Mouse (Mus musculus): ENCODE measurements at regions not wholly inside any gene's neighbourhood (a gene's known extent, or its start where the extent isn't known, plus 50 kb on each side); places are given as distances from the start of the nearest gene placed in this dataset.
"Not testable (repeated sequence)": the region's sequence is repeated elsewhere in the genome, so short reads cannot be mapped to it uniquely, and the experiment has no call there.

DNA sequence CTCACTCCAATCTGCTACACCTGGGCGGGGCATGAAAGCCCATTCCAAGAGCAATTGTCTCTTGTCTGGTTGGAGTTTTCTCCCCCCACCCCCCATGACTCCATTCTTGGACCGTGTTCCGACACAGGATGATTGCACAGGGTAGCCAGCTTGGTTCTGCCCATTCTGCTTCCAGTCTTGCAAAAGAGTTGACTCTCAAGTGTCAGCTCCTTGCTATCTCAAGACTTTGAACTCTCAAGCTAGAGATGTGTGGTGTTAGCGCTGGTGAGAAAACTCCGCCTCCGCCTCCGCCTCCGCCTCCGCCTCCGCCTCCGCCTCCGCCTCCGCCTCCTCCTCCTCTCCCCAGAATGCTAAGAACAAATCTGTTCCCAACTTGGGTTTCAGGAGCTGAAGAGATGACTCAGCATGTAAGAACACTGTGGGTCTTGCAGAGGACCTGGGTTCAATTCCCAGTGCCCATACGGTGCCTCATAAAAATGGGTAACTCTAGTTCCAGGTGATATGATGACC, 135.1 kb downstream of the Bcat1 start:
- DNase-seq (ENCODE audit: low read depth): no peak

DNA sequence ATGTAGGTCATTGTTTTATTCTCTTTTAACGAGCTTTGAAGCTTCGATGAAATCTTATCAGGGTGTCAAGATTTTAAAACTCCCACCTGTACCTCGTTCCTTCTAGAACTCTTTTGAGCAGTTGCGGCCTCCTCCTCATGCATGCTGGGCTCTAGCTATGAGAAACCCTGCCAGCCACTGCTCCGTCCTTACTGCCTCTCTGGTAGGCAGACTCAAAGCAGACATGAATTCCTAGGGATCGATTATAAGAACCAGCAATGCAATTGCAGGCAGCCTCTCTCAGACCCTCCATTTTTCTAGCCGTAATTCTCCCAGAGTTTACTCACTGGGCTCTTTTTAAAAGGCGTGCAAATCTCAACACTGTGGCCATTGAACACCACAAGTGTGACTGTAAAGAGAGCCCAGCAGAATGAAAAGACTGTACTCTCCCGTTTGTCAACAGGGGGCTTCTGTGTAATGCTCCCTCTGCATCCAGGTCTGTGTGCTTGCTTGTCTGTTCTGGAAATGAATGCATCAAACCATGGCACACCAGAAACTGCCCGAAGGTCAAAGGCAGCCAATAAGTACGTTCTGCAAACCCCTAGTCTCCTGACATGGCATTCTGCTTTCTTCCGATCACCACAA, 137.3 kb downstream of the Bcat1 start:
- no peak for DNase-seq (ENCODE audit: low read depth)

DNA sequence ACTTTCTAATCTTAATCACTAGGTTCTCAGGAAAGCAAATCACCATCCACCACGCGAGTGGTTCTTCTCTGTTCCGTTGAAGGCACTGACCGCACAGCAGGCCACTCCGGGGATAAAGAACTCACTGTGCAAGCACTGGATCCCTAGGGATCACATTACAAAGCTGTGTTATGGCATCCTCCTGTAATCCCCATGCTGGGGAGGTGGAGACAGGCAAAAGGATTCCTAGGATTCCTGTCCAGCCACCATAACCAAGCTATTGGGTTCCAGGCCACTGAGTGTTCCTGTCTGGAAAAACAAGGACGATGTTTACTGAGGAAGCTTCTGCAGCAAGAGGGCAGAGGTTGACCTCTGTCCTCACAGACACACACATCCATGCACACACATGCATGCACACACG, 138.8 kb downstream of the Bcat1 start:
- DNase-seq (ENCODE audit: low read depth): no peak

DNA sequence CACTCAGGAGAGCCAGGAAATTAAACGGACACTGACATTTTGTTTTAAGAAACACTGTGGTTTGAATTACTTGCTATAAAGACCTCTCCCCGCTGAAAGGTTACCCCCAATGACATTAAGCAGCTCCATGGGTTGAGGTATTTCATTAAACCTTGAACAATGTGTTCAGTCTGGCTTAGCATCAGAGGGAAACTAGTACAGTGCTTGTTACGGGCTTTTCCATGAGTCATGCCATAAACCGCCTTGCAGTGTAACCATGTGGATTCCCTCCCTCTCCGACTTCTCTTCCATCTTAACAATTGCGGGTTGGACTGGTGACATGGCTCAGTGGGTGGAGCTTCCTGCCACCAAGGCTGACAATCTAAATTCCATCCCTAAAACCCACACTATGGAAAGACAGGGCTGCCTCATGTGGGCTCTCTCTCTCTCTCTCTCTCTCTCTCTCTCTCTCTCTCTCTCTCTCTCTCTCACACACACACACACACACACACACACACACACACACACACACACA, 142.2 kb downstream of the Bcat1 start:
- no peak for DNase-seq (ENCODE audit: low read depth)

DNA sequence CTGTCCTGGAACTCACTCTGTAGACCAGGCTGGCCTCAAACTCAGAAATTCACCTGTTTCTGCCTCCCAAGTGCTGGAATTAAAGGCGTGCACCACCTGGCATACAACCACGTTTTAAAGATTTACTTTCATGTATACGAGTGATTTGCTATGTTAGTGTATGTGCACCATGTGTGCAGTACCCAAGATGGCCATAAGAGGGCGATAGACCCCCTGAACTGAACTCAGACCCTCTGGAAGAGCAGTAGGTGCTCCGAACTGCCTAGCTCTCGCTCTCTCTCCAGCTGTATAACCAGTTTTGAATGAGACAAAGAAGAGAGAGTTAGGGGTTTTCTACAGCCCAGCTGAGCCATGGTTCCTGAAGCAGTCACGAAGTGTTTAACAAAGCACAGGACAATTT, 143.6 kb downstream of the Bcat1 start:
- no peak for DNase-seq (ENCODE audit: low read depth)

DNA sequence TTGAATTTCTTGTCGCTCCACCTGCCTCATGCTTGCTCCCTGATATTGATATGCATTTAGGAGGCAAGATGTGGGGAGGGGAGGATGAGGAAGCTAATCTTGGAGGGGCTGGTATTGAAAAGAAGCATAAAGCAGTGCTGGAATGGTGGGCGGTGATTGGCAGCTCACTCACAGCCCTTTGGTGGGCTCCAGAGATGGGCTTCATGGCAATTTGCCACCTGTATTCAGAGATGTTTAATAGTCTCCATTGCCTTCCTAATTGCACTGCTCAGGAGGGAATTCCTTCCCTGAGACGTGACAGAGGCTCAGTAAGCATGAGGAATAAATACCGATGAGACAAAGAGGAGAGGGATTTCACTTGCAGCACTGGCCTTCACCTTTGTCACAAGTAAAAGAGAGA, 146.0 kb downstream of the Bcat1 start:
- no peak for DNase-seq (ENCODE audit: low read depth)

DNA sequence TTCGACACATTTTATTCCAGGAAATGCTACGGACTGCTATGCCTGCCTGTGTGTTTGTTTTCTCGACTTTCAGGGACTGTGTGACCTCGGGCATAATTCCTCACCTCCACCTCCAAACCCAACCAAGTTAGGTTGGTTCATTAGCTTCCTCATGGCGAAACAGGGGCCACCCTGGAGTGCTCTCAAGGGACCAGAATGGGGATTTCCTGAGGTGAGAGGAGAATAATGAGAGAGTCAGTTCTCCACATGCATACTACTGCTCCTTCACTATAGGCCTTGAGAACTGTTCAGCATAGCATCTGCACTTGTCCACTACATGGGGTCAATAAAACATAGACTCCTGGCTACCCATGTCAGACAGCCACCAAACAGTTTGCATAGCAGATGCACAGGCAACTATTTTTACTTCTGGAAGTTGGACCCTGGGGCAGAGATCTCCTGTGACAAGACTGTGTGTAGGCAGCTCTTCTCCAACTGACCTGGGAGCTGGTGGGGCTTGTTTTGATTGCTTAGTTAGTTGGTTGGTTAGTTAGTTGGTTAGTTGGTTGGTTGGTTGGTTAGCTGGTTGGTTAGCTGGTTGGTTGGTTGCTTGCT, 146.6 kb downstream of the Bcat1 start:
- DNase-seq (ENCODE audit: low read depth): no peak

DNA sequence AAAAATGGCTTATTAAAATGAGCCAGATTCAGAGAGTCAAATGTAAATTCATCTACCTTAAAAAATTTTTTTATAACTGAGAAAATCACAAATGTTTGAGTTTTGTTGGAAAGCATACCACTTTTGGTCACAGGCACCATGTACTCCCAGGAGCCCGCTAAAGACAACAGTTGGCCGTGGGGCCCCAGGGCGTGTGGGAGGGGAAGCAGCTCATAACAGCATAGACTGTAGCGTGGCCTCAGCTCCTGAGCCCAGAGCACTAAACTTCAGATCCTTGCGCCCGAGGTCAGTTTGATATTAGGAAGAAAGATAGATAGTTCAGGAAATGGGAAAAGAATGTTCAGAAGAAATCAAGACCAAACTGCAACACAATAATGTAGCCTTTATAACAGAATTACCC, 145.8 kb upstream of the Sox5 start:
- DNase-seq (ENCODE audit: low read depth): no peak

DNA sequence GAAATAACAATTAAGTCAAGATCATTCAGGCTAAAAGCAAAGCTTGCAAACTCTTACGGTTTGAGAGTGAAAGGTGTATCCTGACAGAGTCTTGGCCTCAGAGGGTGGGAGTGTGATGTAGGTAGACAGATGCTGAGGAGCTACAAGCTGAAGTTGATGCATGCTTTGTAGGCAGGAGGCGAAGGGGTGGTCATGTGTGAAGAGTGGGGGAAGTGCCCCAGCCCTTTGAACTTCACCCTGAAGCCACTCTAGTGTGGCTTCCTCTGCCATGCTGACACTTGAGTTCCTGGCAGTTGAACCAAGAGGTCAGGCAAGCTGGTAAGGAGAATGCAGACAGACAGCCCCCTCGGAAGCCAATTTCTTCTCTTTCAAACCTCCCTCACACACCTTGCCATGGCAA, 141.0 kb upstream of the Sox5 start:
- no peak for DNase-seq (ENCODE audit: low read depth)

DNA sequence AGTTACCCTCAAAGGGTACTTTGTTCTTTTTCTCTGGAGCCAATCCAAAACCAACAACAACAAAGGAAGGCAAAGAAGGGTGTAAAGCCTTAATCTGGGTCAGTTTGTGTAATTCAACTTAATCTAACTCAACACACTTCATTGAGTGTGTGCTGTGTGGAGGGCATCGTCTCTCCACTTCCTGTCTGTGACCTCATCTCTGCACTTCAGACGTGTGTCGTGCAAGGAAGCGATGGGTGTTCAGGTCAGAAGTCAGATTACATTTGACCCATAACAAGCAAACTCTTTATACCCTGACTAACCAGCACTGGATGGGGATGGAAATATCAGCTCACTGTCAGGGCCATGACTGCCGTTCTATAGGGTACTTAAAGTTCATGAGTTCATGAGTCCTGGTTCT, 138.0 kb upstream of the Sox5 start:
- DNase-seq (ENCODE audit: low read depth): no peak

DNA sequence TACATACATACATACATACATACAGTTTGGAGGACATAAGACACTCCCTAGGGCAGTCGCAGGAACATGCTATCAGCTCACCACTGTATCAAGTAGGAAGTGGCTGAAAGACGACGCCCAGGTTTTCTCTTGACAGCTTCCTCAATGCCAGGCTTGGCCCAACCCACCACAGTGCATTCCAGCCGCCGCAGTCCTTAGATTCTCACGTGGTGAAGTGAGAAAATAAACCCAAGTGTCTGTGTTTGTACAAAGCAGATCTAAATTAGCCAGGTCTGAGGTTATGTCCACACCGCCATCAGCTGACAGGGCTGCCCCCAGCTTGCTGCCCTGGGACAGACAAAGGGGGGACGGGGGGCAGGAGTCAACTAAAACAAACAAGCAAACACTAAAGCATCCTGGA, 135.4 kb upstream of the Sox5 start:
- no peak for DNase-seq (ENCODE audit: low read depth)

DNA sequence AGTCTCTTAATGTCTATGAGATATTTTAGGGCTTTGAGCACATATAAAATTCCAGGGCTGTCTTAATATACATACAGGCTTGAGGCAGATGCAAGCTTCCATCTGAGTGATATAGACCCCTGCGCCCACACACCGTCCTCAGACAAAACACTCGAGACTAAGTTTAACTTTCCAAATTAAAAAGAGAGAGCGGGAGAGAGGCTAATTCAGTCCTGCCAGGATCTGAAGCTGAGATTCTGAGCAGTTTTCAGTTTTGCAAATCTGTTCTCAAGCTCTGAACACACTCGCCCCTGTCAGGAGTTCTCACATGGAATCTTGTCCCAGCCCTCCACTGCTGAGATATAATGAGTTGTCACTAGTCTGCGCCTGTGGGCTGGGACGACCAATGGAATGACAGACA, 130.0 kb upstream of the Sox5 start:
- DNase-seq (ENCODE audit: low read depth): no peak

DNA sequence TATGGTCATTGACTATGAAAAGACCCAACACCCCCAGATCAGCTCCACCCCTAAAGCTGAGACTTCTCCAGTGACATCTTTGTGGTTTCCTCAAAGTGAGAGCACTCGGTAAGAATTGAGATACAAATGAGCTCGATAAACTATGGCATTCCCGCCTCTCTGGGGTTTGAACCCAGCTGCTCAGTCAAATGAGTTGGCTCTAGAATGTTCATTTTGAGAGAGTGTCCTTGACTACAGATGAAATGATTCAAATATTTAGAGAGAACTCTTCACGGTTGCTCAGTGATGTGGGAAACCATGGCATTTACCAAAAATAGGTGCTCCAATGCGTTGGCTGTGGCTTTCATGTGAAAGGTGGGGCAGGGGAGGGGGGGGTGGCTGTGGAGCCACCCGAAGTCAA, 128.6 kb upstream of the Sox5 start:
- no peak for DNase-seq (ENCODE audit: low read depth)

DNA sequence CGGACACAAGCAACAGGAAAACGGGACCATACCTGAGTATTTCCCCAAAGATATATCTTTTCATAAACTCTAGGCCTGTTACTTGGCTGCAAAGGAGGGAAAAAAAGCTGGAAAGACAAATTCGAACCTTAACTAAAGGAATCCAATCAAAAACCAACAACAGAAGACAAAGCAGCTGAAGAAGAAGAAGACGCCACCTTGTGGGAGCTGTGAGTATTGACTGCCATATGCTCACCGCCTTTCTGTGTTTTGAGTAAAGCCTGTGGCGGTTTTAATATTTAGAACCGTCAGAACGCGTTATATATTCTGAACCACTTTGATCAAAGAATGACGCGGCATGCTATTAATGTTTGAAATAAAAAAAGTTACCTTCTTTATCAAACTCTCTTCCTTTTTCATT, 126.9 kb upstream of the Sox5 start:
- DNase-seq (ENCODE audit: low read depth): no peak

DNA sequence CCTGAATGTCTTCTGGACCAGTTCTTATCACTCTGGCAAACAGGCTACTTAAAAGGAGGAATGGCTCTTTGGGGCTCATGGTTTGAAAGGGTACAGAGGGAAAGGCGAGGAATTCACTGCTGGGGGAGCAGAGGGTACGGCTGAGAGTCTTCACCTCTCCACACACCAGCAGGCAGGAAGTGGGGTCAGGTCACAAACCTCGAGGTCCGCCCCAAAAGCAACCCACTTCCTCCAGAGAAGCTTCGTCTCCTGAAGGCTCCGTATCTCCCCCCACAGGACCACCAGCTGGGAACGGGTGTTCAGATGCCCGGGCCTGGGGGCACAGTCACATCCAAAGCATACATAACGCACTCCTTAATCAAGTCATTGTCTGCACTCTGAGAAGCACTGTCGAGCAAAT, 121.4 kb upstream of the Sox5 start:
- DNase-seq (ENCODE audit: low read depth): no peak

DNA sequence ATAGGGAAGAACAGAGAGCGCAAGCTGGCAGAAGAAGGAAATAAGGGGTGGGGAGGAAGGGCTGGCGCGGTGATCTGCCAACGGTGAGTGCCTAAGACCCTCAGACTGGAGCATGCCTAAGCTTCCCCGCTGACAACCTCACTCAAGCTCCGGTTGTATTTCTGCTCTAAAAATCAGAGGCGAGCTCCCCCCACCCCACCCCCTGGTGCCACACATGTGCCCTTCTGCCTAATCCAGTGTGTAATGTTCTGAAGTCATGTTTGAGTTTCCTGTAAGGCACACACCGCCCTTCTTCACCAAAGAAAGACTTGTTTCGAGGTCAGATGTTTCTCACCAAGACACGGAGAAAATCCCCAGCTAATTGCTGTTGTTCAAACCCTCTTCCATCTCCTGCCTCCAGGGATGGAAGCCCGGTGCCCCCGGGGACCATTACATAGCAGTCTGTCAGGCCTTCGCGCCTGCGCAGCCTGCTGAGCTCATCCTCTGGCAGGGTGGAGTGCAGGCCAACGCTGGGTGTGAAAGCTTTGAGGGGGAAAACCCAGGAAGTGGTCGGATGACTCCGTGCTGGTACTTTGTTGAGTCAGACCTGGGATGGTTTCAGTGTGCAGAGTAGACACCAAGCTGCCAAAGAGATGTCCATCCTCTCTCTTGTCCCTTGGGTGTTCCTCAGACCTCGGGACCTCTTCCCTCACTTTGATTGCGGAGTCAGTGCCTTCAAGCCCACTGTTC, 120.7 kb upstream of the Sox5 start:
- DNase-seq (ENCODE audit: low read depth): peak; percentile 27

DNA sequence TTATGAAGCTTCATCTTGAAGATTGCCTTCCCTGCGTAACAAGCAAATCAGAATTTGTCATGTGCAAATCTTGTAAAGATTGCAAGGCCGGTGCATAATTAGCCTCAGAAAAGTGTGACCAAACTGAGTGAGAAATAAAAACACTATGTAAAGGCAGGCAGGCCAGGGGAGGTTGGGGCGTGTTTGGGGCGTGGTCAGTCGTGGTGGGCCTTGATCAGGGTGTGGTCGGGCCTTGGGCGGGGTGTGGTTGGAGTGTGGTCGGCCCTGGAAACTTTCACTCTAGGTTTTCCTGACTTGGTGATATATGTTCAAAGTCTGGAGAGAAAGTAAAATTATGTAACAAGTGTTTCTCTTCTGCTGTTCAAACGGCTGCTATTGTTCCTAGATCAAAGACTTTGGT, 120.0 kb upstream of the Sox5 start:
- peak; percentile 55 for DNase-seq (ENCODE audit: low read depth)

DNA sequence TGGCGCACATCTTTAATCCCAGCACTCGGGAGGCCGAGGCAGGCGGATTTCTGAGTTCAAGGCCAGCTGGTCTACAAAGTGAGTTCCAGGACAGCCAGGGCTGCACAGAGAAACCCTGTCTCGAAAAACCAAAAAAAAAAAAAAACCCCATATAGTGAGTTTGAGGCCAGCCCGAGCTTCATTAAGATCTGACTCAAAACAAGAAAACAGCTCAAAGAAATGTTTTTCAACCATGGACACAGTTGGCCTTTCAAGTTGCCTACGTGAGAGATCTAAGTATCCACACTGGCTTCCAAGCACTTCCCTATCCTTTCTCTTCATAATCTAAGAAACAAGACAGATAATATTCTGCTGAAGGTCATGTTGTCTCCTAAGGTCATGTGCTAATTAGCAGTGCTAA, 119.1 kb upstream of the Sox5 start:
- DNase-seq (ENCODE audit: low read depth): not testable (repeated sequence)

DNA sequence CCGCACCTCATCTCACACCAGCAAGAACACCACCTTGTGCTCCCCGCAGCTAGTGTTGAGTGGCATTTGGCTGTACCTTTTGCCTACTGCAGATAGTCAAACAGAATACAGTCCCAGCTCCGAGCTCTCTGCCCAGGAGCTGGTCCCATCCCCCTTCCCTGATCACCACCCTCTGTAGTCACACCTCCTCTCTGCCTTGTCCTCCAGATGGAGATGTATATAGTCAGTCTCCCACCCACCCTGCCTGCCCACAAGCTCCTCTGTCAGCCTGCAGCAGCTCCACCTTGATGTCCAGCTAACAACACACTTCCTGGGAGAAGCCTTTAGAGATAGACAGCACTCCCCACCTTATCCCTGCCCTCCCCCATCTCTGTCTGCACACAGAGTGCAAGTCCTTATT, 115.7 kb upstream of the Sox5 start:
- no peak for DNase-seq (ENCODE audit: low read depth)

DNA sequence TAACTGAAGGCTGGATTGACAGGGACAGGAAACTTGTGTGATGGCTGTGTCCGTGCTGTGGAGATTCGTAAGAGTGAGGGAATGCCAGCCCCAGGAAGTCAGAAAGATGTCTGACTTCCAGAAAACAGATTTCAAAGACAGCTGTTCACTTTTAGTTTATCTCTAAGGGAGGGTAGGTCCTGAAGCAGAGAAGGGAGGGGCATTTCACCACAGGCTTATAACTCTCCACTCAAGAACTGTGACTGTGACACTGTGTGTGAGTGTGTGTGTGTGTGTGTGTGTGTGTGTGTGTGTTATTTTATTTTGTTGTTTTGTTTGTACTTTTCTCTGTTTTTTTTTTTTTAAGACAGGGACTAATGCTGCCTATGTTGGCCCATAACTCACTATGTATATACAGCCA, 109.1 kb upstream of the Sox5 start:
- no peak for DNase-seq (ENCODE audit: low read depth)

DNA sequence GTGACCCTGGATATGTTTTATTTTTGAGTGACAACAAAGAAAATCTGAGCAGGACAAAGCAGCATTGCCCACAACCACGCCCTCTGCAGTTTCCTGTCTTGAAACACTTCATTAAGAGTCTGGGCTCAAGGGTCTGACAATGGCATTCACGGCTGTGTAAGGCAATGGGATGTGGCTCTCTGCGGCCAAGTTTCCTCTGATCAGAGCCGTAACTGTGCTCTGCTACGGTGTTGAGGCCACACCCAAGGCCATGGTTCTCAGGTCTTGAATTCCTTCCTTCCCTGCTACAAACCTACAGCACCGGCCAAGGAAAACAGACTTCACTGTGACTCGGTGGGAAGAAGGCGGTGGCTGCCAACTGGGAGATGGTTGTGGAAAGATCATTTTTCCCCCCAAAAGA, 108.4 kb upstream of the Sox5 start:
- no peak for DNase-seq (ENCODE audit: low read depth)

DNA sequence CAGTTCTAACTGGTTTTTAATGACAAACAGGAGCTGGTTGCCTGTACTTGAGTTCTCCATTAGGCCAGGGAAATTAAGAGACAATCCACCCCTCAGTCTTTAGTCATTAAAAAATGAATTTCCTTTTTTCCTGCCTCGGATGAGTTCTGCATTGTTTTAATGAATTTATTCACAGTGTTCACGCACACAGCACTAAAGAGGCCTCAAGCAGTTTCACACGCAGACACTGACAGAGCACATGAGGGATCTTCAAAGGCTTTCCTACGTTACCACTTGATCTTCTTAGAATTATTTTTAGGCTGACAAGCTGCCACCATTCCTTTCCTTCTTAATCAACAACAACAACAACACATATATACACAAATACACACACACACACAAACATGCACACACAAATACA, 101.3 kb upstream of the Sox5 start:
- no peak for DNase-seq (ENCODE audit: low read depth)

DNA sequence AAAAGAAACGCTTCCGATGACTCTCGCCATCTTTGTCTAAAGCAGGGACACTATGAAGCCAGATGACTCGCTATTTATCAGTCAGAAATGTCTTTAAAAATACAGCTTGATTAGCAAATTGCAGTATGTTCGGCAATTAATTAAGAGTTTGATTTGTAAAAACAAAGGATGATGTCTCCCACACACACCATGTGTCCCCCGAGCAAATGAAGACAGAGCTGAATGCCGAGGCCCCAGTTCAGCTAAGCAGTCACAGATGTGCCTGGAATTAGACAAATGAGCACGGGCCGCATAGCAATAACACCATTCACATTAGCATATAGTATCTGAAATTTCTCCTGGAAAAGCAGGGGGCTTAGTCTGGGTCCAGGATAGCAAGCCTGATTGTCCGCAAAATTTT, 98.3 kb upstream of the Sox5 start:
- DNase-seq (ENCODE audit: low read depth): no peak
